ENCODE assay signal across 9 mouse cellular contexts in genomic region chr6:30299683-30300082, GRCm38 (mm10). TPM values are rescaled to one million over a fixed set of nuclear protein-coding genes. Genes with fewer than 3 reads are reported as not detected.
A peak's percentile ranks its signal among the peaks of the same experiment; 100 is the strongest.
DNase-seq lines count a peak whose midpoint lies in the region; ATAC-seq lines count a peak whose summit lies in the region.
"Had no signal": no experiment of that assay in that cellular context is flagged by ENCODE, and none has a peak within 500 bp of the region (broad histone marks: within the 10 kb centered on the region; RNA-seq: fewer than 3 reads in every experiment).

No protein-coding gene starts in this region.

- 71% methylated on average over 5 of the region's 5 CpGs for WGBS in kidney, embryonic 15.5 days
- WGBS in hindbrain, embryonic 14.5 days = 88% methylated on average over 5 of the region's 5 CpGs
- WGBS in midbrain, embryonic 14.5 days = 78% methylated on average over 5 of the region's 5 CpGs

- peaks cover 36% of the 10 kb centered on the region for H3K36me3 ChIP-seq in kidney, embryonic 15.5 days
- peaks cover 31% of the 10 kb centered on the region for H3K36me3 ChIP-seq in hindbrain, embryonic 14.5 days (replicated peaks; ENCODE audit: control insufficient read depth, insufficient read depth)
- H3K36me3 ChIP-seq in midbrain, embryonic 14.5 days (ENCODE audit: control insufficient read depth, insufficient read depth, low read length) = peaks cover 16% of the 10 kb centered on the region

- ATAC-seq in kidney, embryonic 15.5 days (replicated peaks; ENCODE audit: low FRiP score) = no peak
- ATAC-seq in hindbrain, embryonic 14.5 days (ENCODE audit: low FRiP score) = no peak
- no peak for ATAC-seq in midbrain, embryonic 14.5 days (ENCODE audit: low FRiP score, low TSS enrichment)

- H3K9me3 ChIP-seq in kidney, embryonic 15.5 days (replicated peaks) = no peaks in the 10 kb centered on the region
- H3K9me3 ChIP-seq in hindbrain, embryonic 14.5 days (ENCODE audit: control insufficient read depth, low read length) = no peaks in the 10 kb centered on the region
- H3K9me3 ChIP-seq in midbrain, embryonic 14.5 days (ENCODE audit: control insufficient read depth, low read length) = no peaks in the 10 kb centered on the region

- peak overlapping the region; percentile 98 for H3K27ac ChIP-seq in kidney, embryonic 15.5 days
- H3K27ac ChIP-seq in hindbrain, embryonic 14.5 days = peak overlapping the region; percentile 87; the same call in 1 of the 2 replicates
- H3K27ac ChIP-seq in midbrain, embryonic 14.5 days (replicated peaks; ENCODE audit: low read depth, low read length) = peak overlapping the region; percentile 81

- peak overlapping the region; percentile 68 for H3K4me2 ChIP-seq in kidney, embryonic 15.5 days
- peak overlapping the region; percentile 86 for H3K4me2 ChIP-seq in hindbrain, embryonic 14.5 days (replicated peaks)
- H3K4me2 ChIP-seq in midbrain, embryonic 14.5 days (ENCODE audit: low read length) = peak overlapping the region; percentile 95

- no peaks in the 10 kb centered on the region for H3K27me3 ChIP-seq in kidney, embryonic 15.5 days
- no peaks in the 10 kb centered on the region for H3K27me3 ChIP-seq in hindbrain, embryonic 14.5 days (ENCODE audit: control insufficient read depth, insufficient read depth, low read length)
- no peaks in the 10 kb centered on the region for H3K27me3 ChIP-seq in midbrain, embryonic 14.5 days (ENCODE audit: control insufficient read depth, insufficient read depth, low read length)
- H3K27me3 ChIP-seq: Patski had no signal

- peak; percentile 45 for DNase-seq in cerebellum, adult 9-10 months
- no peak for DNase-seq in cerebellum, postnatal 25 days
- no peak for DNase-seq in kidney, postnatal 25 days
- no peak for DNase-seq in hindbrain, embryonic 14.5 days (ENCODE audit: low spot score)
- DNase-seq in midbrain, embryonic 14.5 days = no peak
- DNase-seq in layer of hippocampus, postnatal 36 days = no peak
- no peak for DNase-seq in MN1 (ENCODE audit: low spot score)

- H3K4me3 ChIP-seq in kidney, embryonic 15.5 days (replicated peaks) = no peak overlapping the region
- H3K4me3 ChIP-seq in hindbrain, embryonic 14.5 days (replicated peaks; ENCODE audit: low read length) = no peak overlapping the region
- peak overlapping the region; percentile 78; the same call in 1 of the 2 replicates for H3K4me3 ChIP-seq in midbrain, embryonic 14.5 days (replicated peaks; ENCODE audit: low read depth, low read length)

- peaks cover 41% of the 10 kb centered on the region for H3K4me1 ChIP-seq in kidney, embryonic 15.5 days
- peaks cover 24% of the 10 kb centered on the region for H3K4me1 ChIP-seq in hindbrain, embryonic 14.5 days (replicated peaks; ENCODE audit: control insufficient read depth, insufficient read depth, low read length)
- peaks cover 22% of the 10 kb centered on the region for H3K4me1 ChIP-seq in midbrain, embryonic 14.5 days (ENCODE audit: control insufficient read depth, insufficient read depth, low read length)

- no peak overlapping the region for H3K9ac ChIP-seq in kidney, embryonic 15.5 days
- peak overlapping the region; percentile 92; the same call in 1 of the 2 replicates for H3K9ac ChIP-seq in hindbrain, embryonic 14.5 days
- H3K9ac ChIP-seq in midbrain, embryonic 14.5 days (replicated peaks; ENCODE audit: low read length) = peak overlapping the region; percentile 65; the same call in 1 of the 2 replicates

RNA-seq across cellular contexts. Expression of gene Ube2h, which starts 4.7 kb away (rescaled TPM):
- polyA plus RNA-seq in kidney, embryonic 15.5 days (2015; fragmentation: Nextera tagmentation; extraction: Ambion mirVana) = 50.6 and 50.9 TPM in 2 replicates
- polyA plus RNA-seq in hindbrain, embryonic 14.5 days (2014; fragmentation: Nextera tagmentation; extraction: Ambion mirVana) = 68.2 and 69.4 TPM in 2 replicates
- polyA plus RNA-seq in midbrain, embryonic 14.5 days (2014; fragmentation: Nextera tagmentation; extraction: Ambion mirVana) = 63.1 and 76.5 TPM in 2 replicates
- 10 to 100 TPM; 88.1 to 93.9 TPM for total RNA-seq in layer of hippocampus, postnatal 36 days (2021)
